ENCODE assay signal across 10 mouse cellular contexts in genomic region chr3:34150036-34150435, GRCm38 (mm10).
DNase-seq lines count a peak whose midpoint lies in the region; ATAC-seq and TF ChIP-seq lines count a peak whose summit lies in the region.
"Had no signal": no experiment of that assay in that cellular context is flagged by ENCODE, and none has a peak within 500 bp of the region (broad histone marks: within the 10 kb centered on the region; RNA-seq: fewer than 3 reads in every experiment).

No protein-coding gene starts in this region.

- no peaks in the 10 kb centered on the region for H3K4me1 ChIP-seq in midbrain, postnatal 0 days (ENCODE audit: insufficient read depth, low read length)
- no peaks in the 10 kb centered on the region for H3K4me1 ChIP-seq in midbrain, embryonic 13.5 days (replicated peaks)
- no peaks in the 10 kb centered on the region for H3K4me1 ChIP-seq in stomach, postnatal 0 days (replicated peaks; ENCODE audit: control insufficient read depth, insufficient read depth)
- H3K4me1 ChIP-seq: heart, embryonic 10.5 days; hindbrain, embryonic 15.5 days; midbrain, embryonic 12.5 days had no signal

- peak; percentile 23 for DNase-seq in kidney, adult 9 months
- no peak for DNase-seq in kidney, postnatal 14 days
- DNase-seq in midbrain, postnatal 0 days (ENCODE audit: low spot score), result no peak
- peak; percentile 55 for DNase-seq in R1 (ENCODE audit: low read depth, low spot score)
- no peak for DNase-seq in stomach, postnatal 0 days (ENCODE audit: low spot score)
- DNase-seq in gastrocnemius, postnatal 4 days (ENCODE audit: low spot score in 2 of 2), result no peak

- ATAC-seq in midbrain, postnatal 0 days (ENCODE audit: low FRiP score), result no peak
- ATAC-seq in midbrain, embryonic 13.5 days, result no peak
- ATAC-seq in stomach, postnatal 0 days (ENCODE audit: low FRiP score, low TSS enrichment), result no peak

- no peak overlapping the region for H3K4me2 ChIP-seq in midbrain, postnatal 0 days (ENCODE audit: low read depth, low read length, poor library complexity, severe bottlenecking)
- H3K4me2 ChIP-seq in midbrain, embryonic 13.5 days (replicated peaks), result no peak overlapping the region
- H3K4me2 ChIP-seq in stomach, postnatal 0 days (replicated peaks; ENCODE audit: low read depth), result no peak overlapping the region
- H3K4me2 ChIP-seq: hindbrain, embryonic 15.5 days; midbrain, embryonic 12.5 days had no signal

- no peak overlapping the region for H3K4me3 ChIP-seq in midbrain, postnatal 0 days (ENCODE audit: low read depth, low read length)
- no peak overlapping the region for H3K4me3 ChIP-seq in midbrain, embryonic 13.5 days (replicated peaks)
- no peak overlapping the region for H3K4me3 ChIP-seq in stomach, postnatal 0 days (ENCODE audit: low read depth, low read length)
- H3K4me3 ChIP-seq: heart, embryonic 10.5 days; hindbrain, embryonic 15.5 days; midbrain, embryonic 12.5 days had no signal

- 56% methylated on average over 2 of the region's 2 CpGs for WGBS in midbrain, postnatal 0 days
- 68% methylated on average over 2 of the region's 2 CpGs for WGBS in midbrain, embryonic 13.5 days
- WGBS in stomach, postnatal 0 days, result 63% methylated on average over 2 of the region's 2 CpGs

- H3K9ac ChIP-seq in midbrain, postnatal 0 days (replicated peaks; ENCODE audit: low read length, poor library complexity, severe bottlenecking), result no peak overlapping the region
- no peak overlapping the region for H3K9ac ChIP-seq in midbrain, embryonic 13.5 days (replicated peaks)
- H3K9ac ChIP-seq in stomach, postnatal 0 days (ENCODE audit: low read length), result no peak overlapping the region
- H3K9ac ChIP-seq: hindbrain, embryonic 15.5 days; midbrain, embryonic 12.5 days had no signal

- H3K36me3 ChIP-seq in midbrain, postnatal 0 days (ENCODE audit: insufficient read depth, low read length), result no peaks in the 10 kb centered on the region
- H3K36me3 ChIP-seq in midbrain, embryonic 13.5 days, result no peaks in the 10 kb centered on the region
- no peaks in the 10 kb centered on the region for H3K36me3 ChIP-seq in stomach, postnatal 0 days (ENCODE audit: control insufficient read depth, insufficient read depth, low read length)
- H3K36me3 ChIP-seq: heart, embryonic 10.5 days; hindbrain, embryonic 15.5 days; midbrain, embryonic 12.5 days had no signal

- peak; percentile 36 for TF ChIP-seq CTCF in midbrain, postnatal 0 days (IDR thresholded peaks at IDR 0.05)
- TF ChIP-seq CTCF in stomach, postnatal 0 days (IDR thresholded peaks at IDR 0.05; ENCODE audit: low read depth), result peak; percentile 41

- TF ChIP-seq EP300 in stomach, postnatal 0 days (optimal IDR thresholded peaks at IDR 0.05), result no peak

- no peak overlapping the region for H3K27ac ChIP-seq in midbrain, postnatal 0 days (ENCODE audit: low read depth, low read length)
- H3K27ac ChIP-seq in midbrain, embryonic 13.5 days, result no peak overlapping the region
- H3K27ac ChIP-seq in stomach, postnatal 0 days (replicated peaks), result no peak overlapping the region
- H3K27ac ChIP-seq: heart, embryonic 10.5 days; hindbrain, embryonic 15.5 days; midbrain, embryonic 12.5 days had no signal

- H3K9me3 ChIP-seq in midbrain, postnatal 0 days (ENCODE audit: low read length), result no peaks in the 10 kb centered on the region
- no peaks in the 10 kb centered on the region for H3K9me3 ChIP-seq in midbrain, embryonic 13.5 days
- no peaks in the 10 kb centered on the region for H3K9me3 ChIP-seq in stomach, postnatal 0 days (ENCODE audit: control insufficient read depth, low read length)
- H3K9me3 ChIP-seq: heart, embryonic 10.5 days; hindbrain, embryonic 15.5 days; midbrain, embryonic 12.5 days had no signal

- H3K27me3 ChIP-seq in midbrain, postnatal 0 days (ENCODE audit: insufficient read depth, low read length), result no peaks in the 10 kb centered on the region
- no peaks in the 10 kb centered on the region for H3K27me3 ChIP-seq in midbrain, embryonic 13.5 days
- H3K27me3 ChIP-seq in stomach, postnatal 0 days (ENCODE audit: control insufficient read depth, insufficient read depth, low read length), result no peaks in the 10 kb centered on the region
- H3K27me3 ChIP-seq: hindbrain, embryonic 15.5 days; midbrain, embryonic 12.5 days had no signal

Comparison
In these comparisons a context has a peak if more than half of its experiments do, and no peak if none do; other contexts are left out.
1. DNase-seq: peak in kidney, adult 9 months (single experiment) and R1 (single experiment); none in kidney, postnatal 14 days (single experiment), midbrain, postnatal 0 days (single experiment), stomach, postnatal 0 days (single experiment) and gastrocnemius, postnatal 4 days (0 of 2).